Mouse (Mus musculus): ENCODE results near the gene Frmd4b. TPM values are rescaled to one million over a fixed set of nuclear protein-coding genes. Genes with fewer than 3 reads are reported as not detected.
"Not testable (repeated sequence)": the region's sequence is repeated elsewhere in the genome, so short reads cannot be mapped to it uniquely, and the experiment has no call there.

Frmd4b gene
- total RNA-seq, 4 experiments from 2014 or later, result 10.1 to 13.1 (median 12.1) TPM

DNA sequence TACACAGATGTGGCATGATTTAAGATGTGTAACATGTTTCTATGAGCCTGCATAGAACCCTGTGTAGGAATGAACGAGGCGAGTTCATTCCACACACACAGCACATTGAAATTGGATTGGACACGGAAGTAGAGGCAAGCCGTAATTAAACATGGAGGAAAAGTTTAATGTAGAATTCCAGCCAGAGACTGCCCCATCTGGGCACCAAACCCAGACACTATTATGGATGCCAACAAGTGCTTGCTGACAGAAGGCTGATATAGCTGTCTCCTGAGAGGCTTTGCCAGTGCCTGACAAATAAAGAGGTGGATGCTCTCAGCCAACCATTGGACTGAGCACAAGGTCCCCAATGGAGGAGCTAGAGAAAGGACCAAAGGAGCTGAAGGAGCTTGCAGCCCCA, 201.8 kb downstream of the Frmd4b start:
- not testable (repeated sequence) for DNase-seq (ENCODE audit: low spot score)

- no peak for DNase-seq (ENCODE audit: low spot score)
Observed at GRCm38 (mm10) chr6:97413453-97413852, 203.9 kb downstream of the Frmd4b start.

DNA sequence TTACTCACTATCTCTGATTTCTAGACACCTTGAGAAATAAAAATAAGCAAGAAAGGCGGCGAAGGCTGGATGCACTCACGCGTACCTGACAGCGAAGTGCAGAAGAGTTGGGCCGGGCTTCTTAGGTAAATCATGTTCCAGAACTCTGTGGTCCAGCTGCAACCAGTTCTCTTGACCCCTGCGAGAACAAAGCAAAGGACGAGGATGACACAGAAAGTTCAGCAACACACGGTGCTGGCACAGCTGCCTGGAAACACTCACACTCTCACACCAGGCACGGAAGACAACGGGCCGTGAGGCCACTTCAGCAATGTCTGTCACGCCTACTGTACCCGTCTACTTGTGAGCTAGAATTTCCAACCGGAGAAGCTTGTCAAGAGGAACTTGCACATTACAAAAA, 204.9 kb downstream of the Frmd4b start:
- no peak for DNase-seq (ENCODE audit: low spot score)

DNA sequence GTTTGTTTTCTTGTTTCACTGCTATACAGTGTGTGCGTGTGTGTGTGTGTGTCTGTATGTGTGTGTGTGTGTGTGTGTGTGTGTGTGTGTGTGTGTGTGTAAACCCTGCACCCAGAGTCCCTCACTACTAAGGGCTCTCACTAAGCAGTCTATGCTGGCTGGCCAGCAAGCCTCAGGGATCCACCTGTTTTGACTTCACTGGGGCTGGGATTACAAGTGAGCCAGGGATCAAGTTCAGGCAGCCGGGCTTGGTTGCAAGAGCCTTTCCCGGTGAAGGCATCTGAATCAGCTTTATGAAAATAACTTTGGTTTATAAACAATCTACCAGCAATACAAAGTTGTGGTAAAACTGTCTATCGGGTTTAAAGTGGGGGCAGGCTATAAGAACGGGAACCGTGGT, 206.0 kb downstream of the Frmd4b start:
- DNase-seq (ENCODE audit: low spot score), result no peak

DNA sequence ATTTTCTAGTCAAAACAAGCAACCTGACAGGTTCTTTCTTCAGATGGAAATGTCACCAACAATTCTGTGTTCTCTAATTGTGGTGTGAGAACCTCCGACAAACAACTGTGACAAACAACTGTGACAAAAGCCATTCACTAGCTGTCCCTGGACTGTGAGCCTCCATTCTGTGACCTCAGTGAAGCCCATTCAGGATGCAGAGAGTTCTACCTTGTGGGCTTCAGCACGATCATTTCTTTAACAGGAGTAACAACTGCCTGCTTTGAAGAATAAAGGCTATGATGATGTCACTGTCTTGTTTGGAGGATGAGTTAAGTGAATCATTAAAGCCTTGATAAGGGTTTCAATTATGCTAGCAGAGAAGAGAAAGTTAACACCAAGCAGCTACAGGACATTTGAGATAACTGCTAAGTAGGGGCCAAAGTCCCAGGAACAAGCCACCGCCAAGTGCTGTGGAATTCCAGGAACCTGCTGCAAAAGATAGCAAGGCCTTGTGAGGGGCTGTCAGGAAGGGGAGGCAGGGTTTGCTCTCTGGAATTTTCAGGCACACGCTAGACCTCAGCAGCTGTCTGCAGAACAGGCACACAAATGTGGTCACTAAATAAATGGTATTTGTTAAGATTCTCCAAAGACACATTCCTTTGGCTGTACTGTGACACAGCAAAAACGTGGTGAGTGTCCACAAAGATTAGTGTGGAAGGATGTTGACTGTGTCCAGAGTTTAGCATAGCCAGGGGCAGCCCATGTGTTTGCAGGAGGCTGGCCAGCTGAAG, 207.7 kb downstream of the Frmd4b start:
- DNase-seq (ENCODE audit: low spot score), result no peak

DNA sequence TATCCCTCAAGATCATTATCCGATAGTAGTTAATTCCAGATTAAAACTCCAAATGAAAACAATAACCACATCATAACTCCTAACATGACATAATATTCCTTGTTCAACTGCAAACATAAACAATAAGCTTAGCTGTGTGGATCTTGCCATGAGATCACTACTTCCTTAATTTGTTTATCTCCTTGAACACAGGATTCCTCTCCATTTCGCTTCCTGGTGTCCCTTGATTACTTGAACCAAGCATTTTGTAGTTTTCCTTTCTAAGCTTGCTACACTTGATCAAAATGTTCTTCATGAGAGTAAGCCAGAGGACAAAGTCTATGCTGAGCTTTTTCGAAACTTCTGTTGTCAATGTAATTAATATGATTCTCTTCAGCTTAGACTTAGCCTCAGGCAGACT, 209.4 kb downstream of the Frmd4b start:
- DNase-seq (ENCODE audit: low spot score), result no peak

GRCm38 (mm10) chr6:97407425-97407824, 209.9 kb downstream of the Frmd4b start:
- DNase-seq (ENCODE audit: low spot score), result no peak

GRCm38 (mm10) chr6:97405311-97405710, 212.0 kb downstream of the Frmd4b start:
- no peak for DNase-seq (ENCODE audit: low spot score)

GRCm38 (mm10) chr6:97402822-97403472, 214.4 kb downstream of the Frmd4b start:
- DNase-seq (ENCODE audit: low spot score), result no peak

DNA sequence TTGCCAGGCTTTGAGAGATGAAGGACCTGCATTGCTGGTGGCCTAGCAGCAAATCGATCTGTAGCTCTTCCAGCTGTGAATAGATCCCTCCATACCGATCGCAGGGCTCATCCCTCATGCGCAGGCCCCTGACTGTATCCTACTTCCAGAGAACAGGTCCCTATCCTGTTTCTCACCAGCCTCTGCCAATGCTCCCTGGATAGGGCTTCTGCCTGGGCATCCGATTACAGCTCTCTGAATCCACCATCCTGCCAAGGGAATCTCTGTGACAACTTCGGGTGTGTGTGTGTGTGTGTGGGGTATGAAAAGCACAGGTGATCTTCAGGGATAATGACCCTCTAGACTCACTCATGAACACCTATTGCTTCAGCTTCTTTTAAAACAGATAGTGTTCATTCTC, 216.9 kb downstream of the Frmd4b start:
- DNase-seq (ENCODE audit: low spot score), result no peak

GRCm38 (mm10) chr6:97397935-97398334, 219.4 kb downstream of the Frmd4b start:
- no peak for DNase-seq (ENCODE audit: low spot score)

GRCm38 (mm10) chr6:97396957-97397354, 220.4 kb downstream of the Frmd4b start:
- no peak for DNase-seq (ENCODE audit: low spot score)

DNA sequence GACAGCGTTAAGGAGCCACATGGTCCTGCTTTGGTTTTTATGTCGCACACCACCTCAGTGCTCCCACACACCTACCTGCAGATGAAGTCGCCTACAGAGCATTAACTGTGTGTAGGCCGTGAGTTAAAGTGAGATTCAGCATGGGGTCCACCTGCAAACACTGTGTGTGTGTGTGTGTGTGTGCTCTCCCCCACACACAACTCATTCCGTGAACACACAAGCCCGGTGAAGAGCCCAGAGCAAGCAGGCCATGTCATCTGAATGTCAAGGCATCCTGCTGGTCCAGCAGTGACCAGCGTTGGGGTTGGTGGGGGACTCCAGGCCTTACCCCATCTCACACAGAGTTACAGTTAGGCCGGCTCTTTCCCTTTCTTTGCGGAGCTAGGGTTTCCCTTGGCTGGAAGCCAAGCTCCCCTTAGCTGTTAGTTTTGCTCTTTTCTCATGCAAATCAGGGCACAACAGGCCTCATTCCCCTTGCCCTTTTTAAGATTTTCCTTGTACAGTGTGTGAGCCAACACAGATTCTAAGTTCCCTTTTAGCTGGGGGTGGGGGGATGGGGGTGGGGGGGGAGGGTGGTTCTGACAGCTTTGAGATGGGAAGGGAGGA, 220.9 kb downstream of the Frmd4b start:
- DNase-seq (ENCODE audit: low spot score), result no peak

DNA sequence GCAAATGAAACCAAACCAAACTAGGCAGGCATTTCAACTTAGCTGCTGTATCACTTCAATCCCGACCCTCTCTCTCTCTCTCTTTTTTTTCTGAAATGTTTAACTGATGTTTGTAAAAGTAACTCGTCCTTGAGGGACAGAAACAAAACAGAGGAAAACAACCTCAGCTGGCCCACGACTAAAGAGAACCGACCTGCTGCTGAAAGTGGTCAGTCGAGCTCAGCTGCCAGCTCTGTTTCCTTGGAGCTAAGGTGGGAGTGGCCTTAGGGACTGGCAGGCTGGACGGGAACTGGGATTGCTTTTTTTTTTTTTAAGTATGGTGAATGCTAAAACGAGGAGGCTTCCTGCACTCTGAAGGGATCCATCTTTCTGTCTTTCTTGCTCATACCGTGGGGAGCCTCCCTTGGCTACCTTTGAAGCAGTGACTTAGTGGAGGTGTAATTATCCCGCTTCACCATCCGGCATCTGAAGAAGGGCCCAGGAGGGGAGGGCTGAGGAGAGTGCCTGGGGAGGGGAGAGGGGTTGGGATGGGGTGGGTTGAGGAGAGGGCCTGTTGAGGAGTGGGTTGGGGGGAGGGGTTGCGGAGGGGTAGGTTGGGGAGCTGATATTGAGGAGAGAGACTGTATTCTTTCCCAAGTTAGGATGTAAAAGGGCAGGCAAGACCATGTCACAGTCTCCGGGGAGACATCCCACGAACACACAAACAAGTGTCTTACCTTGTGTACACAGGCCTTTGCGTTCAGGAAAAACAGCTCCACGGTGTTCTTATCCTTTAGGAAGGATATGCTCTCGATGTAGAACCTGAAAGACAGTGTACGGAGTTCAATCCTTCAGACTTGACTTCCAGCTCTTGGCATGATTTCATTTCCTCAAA, 221.6 kb downstream of the Frmd4b start:
- no peak for DNase-seq (ENCODE audit: low spot score)

DNA sequence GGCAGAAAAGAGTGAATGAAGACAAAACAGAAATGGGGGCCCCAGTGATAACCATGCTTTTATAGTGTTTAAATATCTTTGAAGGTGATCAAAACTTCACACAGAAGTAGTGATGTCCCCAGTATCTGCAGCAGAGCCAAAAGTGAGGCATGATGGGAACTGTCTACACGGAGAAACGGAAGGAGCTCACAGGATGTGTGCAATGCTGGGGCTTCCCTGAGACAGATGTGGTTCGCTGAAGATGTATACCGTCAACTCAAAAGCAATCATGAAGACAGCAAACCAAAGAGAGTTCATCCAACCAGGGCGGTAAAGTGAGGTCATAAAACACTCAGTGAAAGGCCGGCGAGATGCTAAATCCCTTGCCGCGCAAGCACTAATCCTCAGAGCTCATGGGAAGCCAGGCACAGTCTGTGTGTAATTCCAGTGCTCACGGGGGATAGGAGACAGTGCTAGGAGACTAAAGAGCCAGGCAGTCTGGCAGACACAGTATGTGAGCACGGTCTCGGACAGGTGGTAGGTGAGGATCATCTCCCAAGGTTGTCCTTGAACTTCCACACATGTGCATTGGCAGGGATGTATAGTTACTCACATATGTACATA, 222.8 kb downstream of the Frmd4b start:
- no peak for DNase-seq (ENCODE audit: low spot score)

GRCm38 (mm10) chr6:97392912-97393311, 224.4 kb downstream of the Frmd4b start:
- no peak for DNase-seq (ENCODE audit: low spot score)

DNA sequence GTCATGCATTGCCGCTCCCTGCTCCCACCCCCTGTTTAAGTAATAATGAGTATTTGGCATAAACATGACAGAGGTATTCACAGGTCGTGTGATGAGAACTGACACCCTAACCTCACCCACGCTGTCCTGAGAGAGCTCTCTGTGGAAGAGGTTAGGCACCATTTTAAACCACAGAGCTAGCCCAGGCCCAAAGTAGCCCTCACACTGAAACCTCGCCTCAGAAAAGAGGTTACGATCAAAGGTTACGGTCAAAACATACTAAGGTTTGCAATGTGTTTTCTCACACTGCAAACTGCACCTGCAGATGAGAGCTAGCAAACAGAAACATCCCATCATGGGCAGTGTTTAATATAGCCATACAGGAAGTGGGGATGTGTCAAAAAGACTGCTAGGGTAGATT, 230.0 kb downstream of the Frmd4b start:
- no peak for DNase-seq (ENCODE audit: low spot score)

DNA sequence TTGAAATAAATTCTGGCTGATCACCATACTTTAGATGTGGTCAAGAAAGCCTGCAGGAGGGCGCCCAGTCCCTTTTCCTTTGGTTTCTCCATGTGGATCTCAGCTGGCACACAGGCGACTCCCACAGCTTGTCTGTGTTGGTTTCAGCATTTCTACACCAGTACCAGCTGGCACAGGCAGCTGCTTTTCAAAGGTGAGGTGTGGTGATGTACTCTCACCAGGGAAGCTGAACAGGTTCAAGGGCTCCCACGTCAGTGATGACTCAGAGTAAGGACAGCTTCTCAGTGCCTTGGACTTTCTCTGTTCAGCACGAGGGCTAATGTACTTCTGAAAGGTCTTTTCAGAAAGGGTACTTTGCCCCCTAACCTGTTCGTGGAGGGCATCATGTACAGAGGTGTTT, 232.4 kb downstream of the Frmd4b start:
- DNase-seq (ENCODE audit: low spot score), result no peak

DNA sequence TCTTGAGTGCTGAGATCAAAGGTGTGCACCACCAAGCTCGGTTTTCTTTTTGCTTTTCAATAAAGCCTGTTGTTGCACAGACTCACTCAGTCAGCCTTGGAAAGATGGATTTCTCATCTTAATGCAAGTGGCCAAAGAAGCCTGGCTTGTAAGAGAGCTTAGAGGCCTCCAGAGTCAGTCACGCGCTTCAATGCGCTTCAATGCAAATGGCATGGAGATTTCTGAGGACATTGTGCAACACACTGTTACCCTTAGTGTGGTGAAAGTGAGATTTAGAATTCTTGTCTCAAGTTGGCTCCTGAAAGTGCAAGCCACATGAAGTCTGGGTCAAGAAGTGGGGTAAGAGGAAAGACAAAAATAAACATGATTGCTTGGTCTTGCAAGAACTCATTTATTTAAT, 236.1 kb downstream of the Frmd4b start:
- DNase-seq (ENCODE audit: low spot score), result no peak

GRCm38 (mm10) chr6:97370947-97371346, 246.4 kb downstream of the Frmd4b start:
- DNase-seq (ENCODE audit: low spot score), result no peak

GRCm38 (mm10) chr6:97370460-97370859, 246.9 kb downstream of the Frmd4b start:
- DNase-seq (ENCODE audit: low spot score), result no peak

DNA sequence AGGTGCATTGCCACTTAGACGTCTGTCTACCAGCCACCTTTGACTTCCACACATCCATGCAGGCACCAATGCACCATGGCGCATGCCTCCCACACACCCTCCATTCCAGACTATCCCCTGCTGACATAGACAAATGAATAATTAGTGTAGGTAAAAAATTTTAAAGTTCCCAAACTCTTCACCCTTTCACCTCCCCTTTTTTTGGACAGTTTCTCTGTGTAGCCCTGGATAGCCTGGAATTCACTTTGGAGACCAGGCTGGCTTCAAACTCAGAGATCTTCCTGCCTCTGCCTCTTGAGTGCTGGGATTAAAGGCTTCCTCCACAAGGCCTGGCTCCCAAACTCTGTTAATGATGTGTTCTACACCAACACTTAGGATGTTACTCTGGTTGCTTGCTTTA, 253.5 kb downstream of the Frmd4b start:
- no peak for DNase-seq (ENCODE audit: low spot score)

All from heart, adult 8-10 months (tissue).